Mouse (Mus musculus) c-Kit-positive CD71-positive TER-119-negative erythroid progenitor cells, embryonic 14.5 days (primary cell): ENCODE results near the gene Apol9a.
"Not testable (repeated sequence)": the region's sequence is repeated elsewhere in the genome, so short reads cannot be mapped to it uniquely, and the experiment has no call there.

Experiments
- DNase-seq: peaks from one replicate; pipeline ENCODE4 v3.0.0-alpha.2; 2013; ENCODE audit warnings: low read depth

Gene Apol9a

DNA sequence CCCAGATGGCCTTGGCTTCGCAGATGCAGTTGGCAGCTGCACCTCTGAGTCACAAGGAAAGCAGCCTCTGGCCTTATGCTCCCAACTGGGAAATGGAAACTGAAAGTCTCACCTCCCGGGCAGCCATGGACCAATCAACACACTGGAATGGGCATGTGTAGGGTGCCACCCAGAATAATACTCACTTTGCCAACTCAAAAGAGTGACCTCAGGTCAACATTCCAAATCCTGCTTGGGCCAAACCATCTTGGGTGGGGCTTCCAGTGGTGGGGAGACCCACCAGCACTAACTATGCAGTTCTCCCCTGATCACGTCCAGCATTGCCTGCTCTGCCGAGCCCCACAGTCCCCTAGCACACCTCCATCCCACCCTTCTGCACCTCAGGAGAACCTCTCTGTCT, at the start of gene Apol9a:
Gene Apol9a, minus strand, starts transcription at position 101 of the 400 bp plus-strand sequence.
- DNase-seq, result not testable (repeated sequence)

DNA sequence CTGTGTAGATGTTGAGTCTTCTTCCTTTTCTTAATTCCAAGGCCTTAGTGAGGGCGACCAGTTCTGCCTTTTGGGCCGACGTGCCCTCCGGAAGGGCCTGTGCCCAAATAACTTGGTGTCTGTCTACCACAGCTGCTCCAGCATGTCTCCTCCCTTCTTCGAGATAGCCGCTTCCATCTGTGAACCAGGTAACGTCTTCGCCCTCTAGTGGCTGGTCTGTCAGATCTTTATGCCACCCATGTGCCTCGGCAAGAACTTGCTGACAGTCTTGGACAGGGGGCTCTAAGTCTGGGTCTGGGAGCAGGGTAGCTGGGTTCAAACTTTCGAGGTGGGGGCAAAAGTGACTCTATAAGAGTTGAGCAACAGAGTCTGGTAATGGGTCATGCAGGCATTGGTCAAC, 39.0 kb upstream of the Apol9a start:
- DNase-seq, result not testable (repeated sequence)

DNA sequence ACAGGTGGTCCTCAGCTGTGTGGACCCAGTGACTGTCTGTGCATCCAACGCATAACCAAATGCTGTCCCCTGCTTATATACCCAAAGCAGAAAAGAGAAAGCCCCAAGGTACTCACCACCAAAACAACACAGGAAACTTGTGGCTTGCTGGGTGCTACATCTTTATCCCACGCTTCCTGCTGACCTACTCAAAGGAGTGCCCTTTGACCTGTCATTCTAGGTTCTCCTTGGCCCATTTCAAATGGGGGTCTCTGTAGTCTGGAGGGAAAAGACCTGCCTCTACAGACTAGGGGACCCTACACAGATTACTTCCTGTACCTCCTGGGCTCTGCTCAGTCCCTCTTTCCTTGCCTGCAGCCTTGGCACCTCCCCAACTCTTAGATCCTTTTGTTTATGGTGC, 36.5 kb upstream of the Apol9a start, which contains the start of gene Apol7b:
Gene Apol7b, minus strand, starts transcription at position 101 of the 400 bp plus-strand sequence.
- DNase-seq, result not testable (repeated sequence)

DNA sequence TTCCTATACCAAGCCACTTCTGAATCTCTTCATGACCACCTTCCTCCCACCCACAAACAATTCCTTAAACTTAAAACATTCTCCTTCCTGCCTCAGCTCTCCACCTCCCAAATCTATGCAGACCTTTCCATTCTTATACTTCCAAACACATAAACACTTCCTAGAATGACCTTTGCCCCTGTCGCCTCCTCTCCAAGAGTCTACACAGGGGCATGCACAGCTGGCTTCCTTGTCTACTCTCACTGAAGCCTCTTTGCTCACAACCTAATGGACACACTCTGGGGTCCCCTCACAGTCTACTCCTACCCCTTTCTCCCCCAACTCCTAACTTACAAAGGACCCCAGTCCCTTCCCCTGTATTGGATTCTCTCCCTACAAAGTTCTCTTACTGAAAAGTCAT, 34.7 kb upstream of the Apol9a start:
- not testable (repeated sequence) for DNase-seq

DNA sequence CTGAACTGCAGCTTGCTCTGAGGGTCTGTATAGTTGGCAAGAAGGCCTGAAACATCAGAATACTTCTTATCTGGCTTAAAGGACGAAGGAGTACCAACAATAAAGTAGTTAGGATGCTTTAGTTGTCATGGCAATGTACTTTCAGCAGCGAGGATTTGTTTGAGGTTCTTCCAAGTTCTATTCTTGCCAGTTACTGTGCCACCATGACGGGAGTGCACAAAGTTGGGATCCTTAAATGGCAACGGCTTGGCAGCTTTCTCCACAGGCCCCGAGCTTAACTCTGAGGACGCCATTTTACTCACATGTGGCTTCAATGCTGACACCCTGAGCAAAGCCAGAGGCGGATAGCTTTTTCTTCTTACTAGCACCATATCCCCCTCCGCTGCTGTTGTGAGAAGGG, 33.8 kb upstream of the Apol9a start:
- DNase-seq, result not testable (repeated sequence)

DNA sequence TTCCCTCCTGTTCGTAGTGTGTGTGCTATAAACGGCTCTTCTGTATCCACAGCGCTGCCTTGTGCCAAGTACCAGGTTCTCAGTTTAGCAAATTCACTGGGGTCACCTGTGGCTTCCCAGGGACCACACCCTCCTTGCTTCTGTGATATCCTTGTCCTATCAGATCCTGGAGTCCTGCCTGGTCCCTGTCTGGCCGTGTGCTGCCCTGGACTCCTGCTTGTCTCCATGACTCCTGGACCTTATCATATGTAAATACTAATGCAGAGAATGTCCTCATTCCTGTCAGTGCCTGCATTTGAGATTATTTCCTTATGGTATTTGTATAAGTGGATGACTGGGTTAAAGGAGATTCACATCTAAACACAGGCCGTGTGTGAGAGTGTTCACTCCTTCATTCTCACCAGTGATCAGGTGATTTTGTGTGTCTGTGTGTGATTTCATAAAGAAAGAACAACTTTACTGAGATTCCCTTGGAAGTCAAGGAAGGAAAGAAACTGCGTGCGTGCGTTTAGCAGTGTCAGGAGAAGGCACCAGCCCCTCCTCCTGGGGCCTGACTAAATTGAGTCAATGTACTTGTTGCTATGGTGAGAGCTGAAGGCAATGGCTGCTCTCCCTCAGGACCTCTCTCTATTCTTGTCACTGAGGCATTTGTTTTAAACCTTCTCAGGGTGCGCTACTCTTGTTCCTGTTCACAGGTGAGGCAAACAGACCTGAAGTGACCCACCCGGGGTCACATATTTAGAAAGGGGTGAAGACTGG, 17.9 kb upstream of the Apol9a start:
- not testable (repeated sequence) for DNase-seq

DNA sequence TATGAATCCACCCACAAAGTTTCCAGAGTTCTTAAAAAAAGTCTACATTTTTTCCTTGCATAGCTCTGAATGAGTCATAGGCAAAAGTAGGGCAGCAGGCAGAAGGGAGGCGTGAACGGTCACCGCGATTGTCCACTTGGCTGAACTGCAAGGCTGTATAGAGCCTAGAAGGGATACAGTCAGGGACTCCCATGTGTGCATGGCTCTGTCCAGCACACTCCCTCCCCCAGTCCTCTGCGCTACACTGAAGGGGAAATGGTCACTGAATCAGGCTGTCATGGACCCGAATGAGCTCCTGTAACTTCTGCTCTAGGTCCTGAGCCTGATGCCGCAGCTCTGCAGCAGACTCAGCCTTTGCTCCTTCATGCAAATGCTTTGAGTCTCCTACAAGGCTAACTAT, 12.0 kb upstream of the Apol9a start:
- not testable (repeated sequence) for DNase-seq

DNA sequence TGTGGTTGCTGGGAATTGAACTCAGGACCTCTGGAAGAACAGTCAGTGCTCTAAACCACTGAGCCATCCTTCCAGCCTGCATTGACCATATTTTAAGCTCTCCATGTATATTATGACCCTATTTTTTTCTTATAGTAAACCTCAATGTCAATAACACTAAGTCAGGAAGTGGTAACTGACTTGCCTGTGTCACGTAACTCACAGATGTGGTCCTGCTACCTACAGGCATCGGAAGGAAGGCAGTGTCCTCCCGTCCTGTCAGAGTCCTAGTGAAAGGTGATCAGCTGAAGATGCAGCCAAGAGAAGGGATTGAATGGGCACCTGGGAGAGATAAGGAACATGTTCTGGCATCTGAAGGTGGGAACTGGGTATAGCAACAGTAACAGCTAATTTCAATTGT, 8.7 kb upstream of the Apol9a start:
- DNase-seq, result not testable (repeated sequence)

DNA sequence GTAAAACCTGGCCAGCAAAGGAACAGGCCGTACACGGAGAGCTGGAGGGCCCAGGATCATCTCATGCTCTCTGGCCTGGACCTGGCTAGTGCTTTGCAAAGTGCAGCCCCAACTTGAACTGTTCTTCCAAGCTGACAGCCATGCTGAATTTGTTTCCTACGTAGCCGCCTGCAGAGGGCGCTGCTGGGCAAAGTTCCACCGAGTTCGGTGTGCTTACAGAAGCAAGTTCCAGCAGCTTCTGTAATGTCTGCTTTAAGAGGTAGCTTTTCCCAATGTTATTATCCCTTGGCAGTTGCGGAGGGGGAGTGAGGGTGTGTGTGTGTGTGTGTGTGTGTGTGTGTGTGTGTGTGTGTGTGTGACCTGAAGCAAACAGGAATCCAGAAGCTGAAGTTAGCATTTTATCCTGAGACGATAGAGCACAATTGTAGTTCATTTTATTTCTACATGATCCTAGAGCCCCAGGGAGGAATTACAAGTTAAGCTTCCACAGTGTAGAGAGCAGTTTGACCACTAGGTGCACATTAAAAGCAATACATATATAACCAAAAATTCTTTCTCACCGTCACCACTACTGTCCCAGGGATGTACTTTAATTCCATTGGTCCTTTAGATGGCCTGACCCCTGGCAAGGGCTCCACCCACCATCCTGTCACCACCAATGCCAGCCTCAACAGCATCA, 5.9 kb upstream of the Apol9a start:
- DNase-seq, result not testable (repeated sequence)

DNA sequence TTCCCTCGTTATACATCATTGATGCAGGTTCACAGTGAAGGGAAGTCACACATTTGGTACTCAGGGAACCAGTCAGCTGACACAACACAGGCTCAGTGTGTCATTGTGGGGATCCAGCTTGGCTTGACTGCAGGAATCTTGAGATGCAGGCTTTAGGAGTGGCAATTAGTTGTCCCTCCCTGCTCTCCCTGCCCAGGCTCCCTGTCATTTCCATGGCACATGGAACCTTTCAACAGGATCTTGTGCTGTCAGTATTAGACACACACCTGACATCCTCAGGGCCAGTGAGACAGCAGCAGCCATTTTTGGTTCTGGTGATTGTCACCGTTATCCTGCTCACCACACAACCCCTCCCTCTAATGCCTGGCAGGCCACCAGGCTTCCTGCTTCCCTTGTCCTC, 4.7 kb upstream of the Apol9a start:
- DNase-seq, result not testable (repeated sequence)

DNA sequence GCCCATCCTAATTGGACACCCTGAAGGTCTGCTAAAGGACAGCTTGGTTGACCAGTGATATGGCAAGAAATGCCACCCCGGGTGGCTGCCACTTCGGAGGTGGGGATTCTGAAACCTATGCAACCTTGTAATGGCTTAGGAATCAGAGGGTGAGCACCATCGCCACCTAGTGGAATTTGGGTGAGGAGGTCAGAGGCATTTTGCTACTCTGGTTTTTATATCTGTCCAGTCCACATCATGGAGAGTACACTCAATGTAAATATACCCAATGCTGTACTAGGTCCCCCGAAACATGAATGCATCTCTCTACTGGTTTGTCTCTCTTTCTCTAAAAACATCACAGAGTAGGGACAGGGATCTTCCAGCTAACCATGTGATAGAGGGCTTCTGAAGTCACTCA, 1.8 kb upstream of the Apol9a start:
- DNase-seq, result not testable (repeated sequence)

DNA sequence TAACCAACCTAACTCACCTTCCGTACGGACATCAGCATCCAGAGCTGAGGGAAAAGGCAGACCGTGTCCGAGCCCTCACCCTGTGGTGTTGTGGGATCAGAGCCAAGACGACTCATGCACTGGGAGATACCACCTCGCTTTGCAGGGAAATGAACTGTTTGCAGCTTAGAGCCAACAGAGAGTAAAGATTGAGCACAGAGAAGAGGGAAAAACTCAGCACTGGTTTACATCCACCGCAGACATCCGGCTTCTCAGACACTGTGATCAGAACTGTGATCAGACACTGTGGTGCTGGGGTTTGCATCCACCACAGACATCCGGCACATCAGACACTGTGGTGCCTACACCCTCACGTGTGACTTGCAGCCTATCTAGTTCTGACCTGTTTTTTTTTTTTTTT, 4.6 kb downstream of the Apol9a start:
- DNase-seq, result not testable (repeated sequence)

DNA sequence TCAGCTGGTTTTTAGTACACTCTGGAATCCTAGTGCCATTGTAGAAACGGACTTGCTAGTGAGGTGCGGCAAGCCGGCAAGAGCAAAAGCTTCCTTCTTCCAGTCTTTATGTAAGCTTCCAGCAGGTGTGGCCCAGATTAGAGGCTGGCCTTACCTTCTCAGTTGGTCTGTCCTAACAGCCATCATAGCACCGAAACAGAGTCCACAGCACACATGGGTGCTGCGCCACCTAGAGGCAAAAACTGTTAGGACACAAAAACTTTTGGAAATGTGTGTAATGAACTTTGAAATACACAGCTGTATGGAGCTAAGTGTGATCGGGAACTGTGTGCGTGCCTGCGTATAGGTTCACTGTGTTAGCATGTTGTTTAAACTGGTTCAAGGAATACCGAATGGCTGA, 11.9 kb downstream of the Apol9a start, which contains the start of gene Apol7a:
Gene Apol7a, minus strand, starts transcription at position 84 of the 400 bp plus-strand sequence.
- DNase-seq, result peak; percentile 4

DNA sequence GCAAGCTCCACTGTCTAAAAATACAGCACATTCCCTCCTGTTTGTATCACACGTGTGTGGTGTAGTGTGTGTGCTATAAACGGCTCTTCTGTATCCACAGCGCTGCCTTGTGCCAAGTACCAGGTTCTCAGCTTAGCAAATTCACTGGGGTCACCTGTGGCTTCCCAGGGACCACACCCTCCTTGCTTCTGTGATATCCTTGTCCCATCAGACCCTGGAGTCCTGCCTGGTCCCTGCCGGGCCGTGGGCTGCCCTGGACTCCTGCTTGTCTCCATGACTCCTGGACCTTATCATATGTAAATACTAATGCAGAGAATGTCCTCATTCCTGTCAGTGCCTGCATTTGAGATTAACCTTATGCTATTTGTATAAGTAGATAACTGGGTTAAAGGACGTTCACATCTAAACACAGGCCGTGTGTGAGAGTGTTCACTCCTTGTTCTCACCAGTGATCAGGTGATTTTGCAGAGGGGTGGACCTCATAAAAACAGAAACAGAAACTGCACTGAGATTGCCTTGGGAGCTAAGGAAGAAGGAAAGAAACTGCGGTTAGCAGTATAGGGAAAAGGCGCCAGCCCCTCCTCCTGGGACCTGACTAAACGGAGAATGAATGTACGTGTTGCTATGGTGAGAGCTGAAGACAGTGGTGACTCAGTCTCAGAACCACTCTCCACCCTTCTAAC, 13.3 kb downstream of the Apol9a start:
- DNase-seq, result not testable (repeated sequence)

DNA sequence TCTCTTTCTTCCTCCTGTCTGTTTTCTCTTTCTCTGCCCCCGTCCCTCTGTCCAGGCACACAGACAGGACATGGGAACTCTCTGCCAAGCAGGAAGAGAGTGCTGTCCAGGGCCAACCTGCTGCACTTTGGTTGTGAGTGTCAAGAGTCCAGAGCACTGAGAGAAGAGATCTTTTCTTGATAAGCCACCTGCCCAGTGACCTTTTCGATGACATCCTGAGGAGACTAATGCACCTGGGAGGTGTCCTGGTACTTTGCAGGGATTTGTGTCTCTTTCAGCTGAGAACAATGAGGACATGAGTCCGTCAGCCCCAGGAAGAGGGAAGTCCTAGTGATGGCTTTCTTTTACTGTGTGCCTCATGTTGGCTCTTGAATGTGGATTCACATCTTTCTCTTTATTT, 17.1 kb downstream of the Apol9a start:
- not testable (repeated sequence) for DNase-seq

DNA sequence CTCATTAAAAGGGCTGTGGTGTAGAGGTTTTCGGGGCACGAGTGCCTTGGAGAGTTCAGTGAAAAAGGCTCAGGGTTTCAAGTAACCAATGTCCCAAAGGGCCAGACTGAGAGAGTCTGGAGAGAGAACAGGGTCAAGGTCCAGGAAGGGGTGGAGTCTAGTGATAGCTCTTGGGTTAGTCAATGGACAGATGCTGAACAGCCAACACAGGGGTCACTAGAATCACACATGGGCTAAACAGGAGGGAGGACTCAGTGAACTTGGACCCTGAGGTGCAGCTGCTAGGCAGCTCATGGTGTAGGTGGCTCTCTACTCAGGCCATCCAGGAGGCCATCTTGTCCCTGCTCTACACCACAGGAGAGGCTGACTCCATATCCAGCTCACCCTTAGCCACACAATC, 23.5 kb downstream of the Apol9a start:
- DNase-seq, result no peak

DNA sequence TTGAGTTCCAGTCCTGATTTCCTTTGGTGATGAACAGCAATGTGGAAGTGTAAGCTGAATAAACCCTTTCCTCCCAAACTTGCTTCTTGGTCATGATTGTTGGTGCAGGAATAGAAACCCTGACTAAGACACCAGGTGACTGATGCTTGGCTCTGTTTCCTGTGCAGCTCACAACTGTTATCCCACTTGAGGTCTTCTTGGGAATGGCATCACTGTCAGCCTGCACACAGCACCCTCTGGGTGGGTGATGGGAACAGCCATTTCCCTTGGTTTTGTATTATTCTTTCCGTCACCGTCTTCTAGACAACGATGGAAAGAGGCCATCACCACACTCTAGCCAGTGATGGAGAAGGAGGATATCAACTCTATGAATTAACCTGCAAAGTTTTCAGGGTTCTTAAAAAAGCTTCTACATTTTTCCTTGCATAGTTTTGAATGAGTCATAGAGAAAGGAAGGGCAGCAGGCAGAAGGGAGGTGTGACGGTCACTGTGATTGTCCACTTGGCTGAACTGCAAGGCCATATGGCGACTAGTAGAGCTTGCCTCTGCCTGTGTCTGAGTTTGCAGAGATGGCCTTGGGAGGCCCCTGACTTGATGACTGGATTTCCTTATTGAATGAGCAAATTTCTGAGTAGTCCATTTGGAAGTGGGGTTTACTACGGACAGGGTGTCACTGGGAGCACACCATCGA, 26.4 kb downstream of the Apol9a start:
- no peak for DNase-seq

DNA sequence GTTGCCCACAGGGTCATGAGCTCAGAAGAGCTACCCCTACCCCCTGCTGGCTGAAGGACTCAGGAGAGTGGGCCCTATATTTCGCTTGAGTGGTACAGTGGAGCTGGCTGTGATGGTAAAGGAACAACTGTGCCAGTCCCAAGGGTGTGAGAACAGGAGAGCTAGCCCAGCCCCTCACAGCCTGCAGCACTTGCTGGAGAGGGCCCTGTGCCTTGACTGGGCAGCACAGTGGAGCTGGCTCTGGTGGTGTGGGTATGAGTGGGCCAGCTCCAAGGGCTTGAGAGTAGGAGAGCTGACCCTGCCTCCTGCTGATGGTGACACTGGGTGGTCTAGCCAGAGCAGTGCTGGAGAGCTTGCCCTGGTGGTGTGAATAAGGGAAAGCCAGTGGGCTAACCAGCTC, 28.1 kb downstream of the Apol9a start:
- no peak for DNase-seq

DNA sequence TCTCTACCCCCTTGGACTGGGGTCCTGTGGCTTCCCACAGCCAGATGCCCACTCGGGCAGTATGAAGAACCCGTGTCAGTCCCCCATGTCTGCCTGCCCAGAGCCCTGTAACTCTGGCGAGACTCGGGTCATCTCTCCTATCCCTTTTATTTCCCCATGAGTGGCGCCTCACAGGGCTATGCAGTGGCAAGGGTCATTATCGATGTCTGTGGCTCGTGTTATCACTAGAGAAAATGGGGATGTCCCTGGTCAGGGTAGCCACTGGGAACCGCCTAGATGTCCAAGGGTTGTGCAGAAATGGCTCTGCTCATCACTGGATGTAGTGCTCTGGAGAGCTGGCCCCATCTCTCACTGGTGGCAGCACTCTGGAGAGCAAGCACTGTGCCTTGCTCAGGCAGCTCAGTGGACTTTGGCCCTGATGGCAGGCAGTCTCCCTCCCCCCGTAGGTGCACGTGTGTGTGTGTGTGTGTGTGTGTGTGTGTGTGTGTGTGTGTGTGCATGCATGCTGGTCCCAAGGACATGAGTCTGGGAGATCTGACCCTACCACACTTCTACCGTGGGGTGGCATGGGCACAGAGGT, 28.6 kb downstream of the Apol9a start:
- DNase-seq, result no peak

DNA sequence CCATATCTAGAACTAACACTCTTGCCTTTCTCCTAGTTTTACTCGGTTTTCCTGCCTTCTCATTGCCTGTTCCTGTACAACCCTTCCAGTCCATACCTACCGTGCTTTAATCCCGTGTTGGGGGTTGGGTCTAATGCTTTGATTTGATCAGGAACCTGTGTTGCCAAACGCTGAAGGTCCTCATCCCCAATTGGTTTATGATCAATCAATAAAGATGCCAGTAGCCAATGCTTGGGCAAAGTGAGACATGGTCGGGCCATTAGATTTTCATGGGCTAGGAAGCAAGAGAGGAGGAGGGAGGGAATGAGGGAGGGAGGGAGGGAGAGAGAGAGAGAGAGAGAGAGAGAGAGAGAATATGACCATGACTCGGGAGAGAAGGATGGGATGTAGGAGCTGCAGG, 29.5 kb downstream of the Apol9a start:
- no peak for DNase-seq

DNA sequence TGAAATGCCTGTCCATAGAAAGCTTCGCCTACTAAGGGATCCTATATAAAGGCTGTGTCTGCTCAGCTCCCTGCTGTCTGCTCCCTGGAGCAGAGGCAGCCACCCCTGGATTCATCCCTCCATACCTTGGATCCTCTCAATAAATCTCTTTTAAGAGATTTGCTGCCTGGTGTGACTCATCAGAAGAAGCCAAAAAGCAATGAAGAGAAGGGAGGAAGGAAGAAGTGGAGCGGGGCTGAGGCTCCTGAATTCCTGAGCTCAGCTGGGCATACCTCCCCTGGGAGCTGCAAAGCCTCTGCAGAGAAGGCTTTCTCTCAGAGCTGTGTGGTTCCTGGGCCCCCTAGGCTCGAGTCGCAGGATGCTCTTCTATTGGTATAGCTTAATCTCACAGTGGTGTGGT, 31.0 kb downstream of the Apol9a start:
- no peak for DNase-seq

DNA sequence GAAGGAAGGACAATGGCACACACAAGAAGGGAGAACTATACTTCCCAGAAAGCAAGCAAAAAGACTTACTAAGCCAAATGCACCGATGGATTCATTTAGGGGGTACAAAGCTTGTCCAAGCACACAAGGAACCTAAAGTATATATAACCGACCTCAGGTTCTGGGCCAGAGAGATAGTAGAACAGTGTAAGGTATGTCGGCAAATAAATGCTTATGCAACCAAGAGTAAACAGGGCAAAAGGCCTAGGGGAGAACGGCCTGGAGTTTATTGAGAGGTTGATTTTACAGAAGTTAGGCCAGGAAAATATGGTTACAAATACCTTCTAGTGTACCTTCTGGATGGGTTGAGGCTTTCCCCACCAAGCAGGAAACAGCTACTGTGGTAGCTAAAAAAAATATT, 33.5 kb downstream of the Apol9a start:
- no peak for DNase-seq
